Mouse (Mus musculus) gastrocnemius, postnatal 10 days (tissue): ENCODE measurements at regions not wholly inside any gene's neighbourhood (a gene's known extent, or its start where the extent isn't known, plus 50 kb on each side); places are given as distances from the start of the nearest gene placed in this dataset.

Experiments used
- DNase-seq: peaks from one replicate; pipeline ENCODE4 v3.0.0; 2021; ENCODE audit warnings: mixed read lengths

DNA sequence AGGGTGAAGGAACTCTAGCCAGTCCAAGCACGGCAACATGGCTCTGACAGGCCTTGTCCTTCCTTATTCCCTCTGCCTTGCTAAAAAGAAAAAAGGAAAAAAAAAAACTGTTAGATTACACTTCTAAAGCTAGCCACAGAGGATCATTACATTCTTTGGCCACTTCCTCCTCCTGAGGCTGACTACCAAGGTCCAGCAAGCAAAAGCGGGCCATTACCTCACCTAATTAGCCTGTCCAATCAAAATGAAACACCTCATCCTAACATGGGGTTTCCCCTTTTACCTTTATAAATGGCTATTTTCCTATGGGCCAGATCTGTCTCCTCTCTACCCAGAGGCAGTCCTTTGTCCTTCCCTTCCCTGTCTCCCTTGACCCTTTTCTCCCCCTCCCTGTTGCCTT is 102.2 kb downstream of the Pih1h3b start:
- no peak for DNase-seq

DNA sequence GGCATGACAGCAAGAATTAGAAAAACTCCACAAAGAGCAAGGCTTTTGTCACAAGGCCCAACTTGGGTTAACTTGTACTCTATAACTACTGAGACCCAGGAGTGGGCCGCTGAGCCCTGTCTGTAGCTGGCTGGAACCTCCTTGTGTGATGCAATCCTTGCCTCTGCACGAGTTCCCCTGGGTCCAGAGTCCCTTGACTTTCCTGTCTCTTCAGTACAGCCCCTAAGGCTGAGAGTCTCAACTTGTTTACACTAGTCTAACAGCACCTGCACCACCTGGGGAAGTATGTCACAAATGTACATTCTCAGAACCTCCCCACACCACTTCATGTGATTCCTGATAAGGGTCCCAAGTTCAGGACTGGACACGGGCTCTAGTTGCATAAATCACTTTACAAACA is 103.3 kb downstream of the Pih1h3b start:
- no peak for DNase-seq

DNA sequence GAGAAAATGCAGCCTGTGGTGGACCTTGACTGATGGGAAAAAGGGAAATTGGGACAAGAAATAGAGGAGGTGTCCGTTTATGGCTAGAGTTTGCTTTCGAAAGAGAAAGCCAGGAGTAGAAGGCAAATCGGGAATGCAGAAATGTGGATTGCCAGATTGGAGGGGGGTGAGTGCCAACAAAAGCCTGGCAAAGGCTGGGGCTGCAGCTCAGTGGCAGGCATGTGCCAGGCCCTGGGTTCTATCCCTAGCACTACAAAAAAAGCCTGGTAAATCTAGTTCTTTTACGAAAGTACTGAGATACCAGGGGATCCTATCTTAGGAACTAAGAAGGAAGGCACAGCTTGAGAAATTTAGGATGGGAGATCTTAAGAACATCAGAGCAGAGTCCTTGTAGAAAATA is 117.2 kb downstream of the Pih1h3b start:
- no peak for DNase-seq

DNA sequence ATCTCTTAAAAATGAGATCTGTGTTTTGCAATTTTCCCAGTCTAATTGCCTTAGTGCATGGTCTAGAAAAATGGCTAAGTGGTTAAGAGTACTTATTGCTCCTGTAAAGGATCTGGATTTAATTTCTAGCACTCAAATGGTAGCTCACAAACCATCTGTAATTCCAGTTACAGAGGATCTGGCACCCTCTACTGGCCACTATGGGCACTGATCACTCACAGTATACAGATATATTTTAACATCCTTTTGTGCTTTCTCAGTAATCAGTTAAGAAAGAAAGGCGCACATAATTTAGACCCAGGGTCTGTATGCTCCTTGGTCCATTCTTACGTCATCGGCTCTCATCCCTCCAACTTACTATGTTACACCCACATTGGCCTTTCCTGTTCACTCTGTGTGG is 120.3 kb downstream of the Pih1h3b start:
- no peak for DNase-seq

DNA sequence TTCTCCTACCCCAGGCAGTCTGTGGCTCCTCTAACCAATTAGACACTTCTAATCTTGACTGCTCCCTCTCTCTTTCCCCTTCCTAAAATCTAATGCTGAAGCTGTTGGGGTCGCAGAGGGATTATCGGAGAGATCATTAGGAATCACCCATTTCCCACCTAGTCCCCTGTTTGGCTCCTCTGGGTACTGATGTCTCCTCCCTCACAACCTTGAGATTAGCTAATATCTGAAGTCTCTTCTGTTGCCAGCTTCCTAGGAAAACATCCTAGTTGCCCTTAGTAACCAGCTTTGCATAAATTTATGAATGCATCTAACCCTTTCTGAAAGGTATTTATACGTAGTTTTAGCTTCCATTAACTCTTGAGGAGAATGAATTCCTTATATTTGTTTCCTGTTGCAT is 138.4 kb upstream of the Frmpd3 start:
- DNase-seq = no peak

DNA sequence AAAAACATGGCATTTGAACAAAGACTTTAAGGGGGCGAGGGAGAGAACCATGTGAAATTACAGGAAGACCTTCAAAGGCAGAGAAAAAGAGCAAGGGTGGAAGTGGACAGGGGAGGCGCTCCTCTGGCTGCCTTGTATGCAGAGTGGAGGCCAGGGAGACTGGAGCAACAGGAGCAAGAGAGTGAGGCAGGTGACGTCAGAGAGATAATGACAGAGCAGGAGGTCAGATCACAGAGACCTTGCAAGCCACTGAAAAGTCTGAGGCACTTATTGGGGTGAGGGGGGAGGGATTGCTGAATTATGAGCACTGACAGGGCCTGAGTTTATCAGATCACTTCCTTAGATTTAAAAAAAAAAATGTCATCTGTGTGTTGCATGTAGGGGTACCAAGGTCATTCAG is 133.3 kb upstream of the Frmpd3 start:
- no peak for DNase-seq

DNA sequence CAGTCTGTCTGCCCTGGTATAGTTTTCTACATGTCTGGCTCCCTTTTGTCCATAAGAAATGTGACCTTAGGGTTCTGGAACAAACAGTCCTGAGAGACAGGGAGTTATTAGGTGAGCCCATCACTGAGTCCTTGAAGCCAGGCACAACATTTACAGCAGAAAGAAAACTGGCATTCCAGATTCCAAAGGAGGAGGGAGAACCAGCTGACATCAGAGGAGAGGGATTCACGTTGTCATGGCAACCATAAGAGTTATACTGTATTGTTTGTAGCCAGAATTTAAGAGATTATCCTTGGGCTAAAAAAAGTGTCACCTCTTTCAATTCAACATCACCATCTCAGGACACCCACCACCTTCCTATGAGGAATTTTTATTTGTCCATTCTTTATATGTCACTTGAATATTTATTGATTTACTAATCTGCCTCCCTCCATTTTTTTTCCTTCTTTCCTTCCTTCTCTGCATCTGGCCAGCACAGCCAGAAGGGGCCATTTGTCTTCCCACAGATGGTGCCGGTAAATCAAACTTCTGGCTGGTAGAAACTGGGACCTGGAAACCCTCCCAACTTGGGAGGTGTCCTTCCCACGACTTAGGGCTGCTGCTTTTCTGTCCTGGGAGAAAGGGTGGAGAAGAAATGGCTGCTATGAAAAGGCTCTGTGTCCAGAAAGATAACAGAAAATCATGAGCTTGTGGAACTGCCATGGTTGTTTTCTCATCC is 129.3 kb upstream of the Frmpd3 start:
- DNase-seq = peak; percentile 3

DNA sequence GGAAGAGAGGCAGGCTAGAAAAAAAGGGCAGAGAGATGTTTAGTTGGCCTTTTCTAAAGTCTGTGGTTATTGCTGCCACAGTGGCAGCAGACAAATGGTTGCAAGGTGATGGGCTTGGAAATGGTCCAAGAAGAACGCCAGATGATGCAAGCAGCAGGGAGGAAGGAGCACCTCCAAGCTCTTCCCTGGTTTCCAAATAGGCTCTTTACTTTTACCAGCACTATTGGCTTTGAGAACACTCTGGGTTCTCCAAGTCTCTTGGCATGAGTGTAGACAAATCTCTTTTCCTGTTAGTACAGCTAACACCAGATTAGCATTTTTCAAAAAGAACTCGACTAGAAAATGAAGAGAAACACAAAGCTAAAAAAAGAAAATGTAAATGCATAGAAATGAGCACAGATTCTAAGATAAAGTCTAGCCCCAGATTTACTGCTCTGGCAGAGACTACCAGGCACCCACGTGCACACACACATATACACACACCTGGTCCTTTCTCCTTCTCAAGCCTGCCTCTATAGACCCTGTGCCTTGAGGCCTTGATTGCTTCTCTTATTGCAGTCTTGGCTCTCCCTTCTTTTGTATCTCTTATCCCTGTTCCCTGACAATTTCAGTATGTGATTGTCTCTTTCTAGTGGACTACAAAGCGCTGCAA is 127.7 kb upstream of the Frmpd3 start:
- no peak for DNase-seq

DNA sequence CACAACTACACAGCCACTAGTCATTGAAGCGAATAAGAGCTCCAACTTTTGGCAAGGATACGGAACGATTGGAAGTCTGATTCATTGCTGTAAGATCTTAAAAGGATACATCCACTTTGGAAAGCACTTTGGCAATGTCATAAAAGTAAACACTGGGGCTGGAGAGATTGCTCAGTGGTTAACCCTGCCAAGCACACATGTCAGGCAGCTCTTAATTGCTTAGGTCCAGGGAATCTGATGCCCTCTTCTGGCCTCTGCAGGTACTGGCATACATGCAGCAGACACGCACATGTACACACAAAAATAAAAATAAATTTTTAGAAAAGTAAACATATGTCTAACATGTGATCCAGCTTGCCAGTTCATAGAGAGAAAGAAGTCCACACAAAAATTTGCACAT is 86.3 kb upstream of the Frmpd3 start:
- no peak for DNase-seq

DNA sequence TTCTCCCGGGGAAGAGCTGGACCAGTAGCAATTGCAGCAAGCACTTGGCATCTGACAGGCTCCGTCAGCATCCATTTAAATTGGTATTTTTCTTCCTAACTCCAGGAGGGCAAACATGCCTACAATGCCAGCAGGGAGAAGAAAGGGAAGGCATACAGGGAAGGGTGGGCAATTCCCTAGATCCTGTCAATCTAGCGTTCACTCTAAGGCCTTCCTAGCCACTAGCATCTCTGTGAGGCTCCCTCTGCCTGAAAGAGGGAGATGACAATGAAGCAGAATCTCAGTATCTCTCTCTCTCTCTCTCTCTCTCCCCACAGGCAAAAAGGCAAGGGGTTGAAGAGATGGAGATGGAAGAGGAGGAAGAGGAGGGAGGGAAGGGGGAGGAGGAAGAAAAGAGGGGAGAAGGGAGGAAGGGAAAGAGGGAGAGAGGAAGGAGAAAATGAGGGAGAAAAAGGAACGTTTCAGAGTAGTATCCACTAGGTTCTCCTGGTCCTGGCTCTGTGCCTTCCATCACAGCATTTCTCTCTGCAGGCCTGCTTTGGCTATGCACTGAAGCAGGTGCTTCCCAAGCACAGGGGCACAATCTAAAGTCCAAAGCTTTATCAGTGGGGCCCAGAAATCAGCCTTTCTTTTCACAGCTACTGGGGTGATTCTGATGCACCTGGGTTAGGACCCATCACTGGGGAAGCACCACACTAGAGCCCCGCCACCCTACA is 72.2 kb upstream of the Frmpd3 start:
- no peak for DNase-seq

DNA sequence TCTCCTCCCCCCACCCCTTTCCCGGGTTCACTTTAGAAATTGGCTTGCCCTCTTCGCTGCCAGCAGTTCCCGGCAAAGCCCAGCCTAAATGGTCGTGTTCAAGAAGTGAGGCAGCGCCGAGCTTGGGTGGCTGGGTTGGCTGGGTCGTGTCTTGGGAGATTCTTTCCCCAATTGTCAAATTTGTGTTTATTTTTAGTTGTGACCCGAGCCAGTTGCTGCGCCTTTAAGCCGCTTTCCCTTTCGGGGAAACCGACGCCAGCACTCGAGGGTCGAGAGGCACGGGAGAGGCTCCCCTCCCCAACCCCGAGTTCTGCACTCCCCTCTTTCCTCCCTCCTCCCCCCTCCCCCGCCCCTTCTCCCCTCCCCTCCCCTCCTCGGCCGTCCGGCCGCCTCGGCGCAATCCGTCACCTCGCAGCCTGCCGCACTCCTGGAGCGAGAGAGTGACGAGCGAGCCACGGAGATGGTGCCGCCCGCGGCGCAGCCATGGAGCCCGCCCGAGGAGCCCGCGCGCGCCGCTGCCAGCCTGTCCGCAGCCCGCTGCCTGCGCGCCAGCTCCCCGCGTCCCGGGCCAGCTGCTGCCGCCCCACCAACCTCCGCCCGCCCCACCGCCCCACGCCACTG is 64.6 kb upstream of the Frmpd3 start:
- peak; percentile 14 for DNase-seq

DNA sequence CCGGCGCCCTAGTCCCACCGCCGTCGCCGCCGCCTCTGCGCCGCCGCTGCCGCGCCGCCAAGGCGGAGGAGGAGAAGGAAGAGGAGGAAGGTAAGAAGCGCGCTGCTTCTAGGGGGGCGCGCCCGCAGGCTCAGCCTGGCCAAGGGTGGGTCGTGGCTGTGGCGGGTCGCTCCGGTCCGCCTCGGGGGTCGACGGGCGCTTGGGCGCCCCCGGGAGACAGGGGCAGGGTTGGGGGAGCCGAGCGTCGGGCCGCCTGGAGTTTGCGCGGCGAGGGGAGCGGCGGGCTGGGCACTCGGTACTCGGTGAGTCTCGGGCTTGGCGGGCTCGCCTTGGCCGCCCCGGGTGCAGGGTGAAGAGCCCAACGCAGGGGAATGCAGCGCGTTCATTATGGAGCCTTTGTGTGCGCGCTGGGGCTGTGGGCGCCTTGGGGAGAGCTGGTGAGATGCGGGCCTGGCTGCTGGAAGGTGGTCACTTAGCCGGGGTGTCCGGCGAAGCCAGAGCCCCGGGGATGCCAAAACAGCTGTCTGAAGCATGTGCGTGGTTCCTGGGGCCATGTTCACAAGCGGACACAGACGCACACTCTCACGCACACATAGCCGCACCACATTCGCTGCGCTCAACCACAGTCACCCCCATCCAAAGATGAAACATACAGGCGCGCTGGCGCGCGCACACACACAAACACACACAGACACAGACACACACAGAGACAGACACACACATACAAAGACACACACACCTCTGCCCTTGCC is 63.9 kb upstream of the Frmpd3 start:
- peak; percentile 9 for DNase-seq

DNA sequence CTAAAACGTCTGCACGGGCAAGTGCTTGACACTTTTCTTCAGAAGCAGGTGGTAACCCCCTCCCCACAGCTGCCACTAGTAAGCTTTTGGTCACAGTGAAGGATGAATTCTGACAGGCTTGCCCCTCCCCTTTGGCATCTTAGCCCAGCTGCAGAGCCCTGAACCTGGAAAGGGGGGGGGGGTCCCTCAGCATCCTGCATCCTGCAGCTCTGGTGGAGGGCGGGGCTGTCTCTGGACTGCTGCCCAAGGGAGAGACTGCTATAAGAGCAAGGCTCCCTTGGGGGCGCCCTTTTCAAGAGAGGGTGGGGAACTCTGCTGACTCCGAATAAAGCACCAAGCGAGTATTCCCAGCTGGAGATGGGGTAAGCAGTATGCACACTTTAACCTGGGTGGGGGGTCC is 62.8 kb upstream of the Frmpd3 start:
- DNase-seq = peak; percentile 9

DNA sequence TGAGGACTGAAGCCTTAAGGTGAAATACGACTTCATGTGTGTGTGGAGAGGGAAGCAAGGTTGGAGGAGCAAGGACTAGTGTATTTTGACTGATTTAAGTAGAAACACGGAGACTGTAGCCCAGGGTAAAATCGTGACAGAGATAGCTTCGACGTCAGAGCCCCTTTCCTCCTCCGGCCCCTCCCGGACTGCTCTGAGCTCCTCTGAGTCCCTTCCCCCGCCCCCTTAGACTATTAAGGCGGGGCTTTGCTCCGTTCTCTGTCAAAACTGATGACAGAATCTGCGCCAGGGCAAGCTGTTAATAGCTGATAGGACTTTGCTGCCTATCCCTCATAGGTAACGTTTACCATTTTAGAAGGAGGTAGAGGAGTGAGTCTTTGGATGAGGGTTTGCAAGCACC is 62.0 kb upstream of the Frmpd3 start:
- no peak for DNase-seq
